Mouse (Mus musculus): ENCODE results near the gene 6430531B16Rik. TPM values are rescaled to one million over a fixed set of nuclear protein-coding genes. Genes with fewer than 3 reads are reported as not detected.

The 6430531B16Rik gene
- total RNA-seq, 2 experiments from 2014 or later: not detected

- DNase-seq: no peak
- intact Hi-C loops (cut with DNase I): no loop called here
Observed at GRCm38 (mm10) chr7:139972923-139973331, 5.6 kb downstream of the 6430531B16Rik start.

GRCm38 (mm10) chr7:139971436-139971835, 7.1 kb downstream of the 6430531B16Rik start:
- intact Hi-C loops (cut with DNase I): loop anchor here (2.0 kb wide), 1 partner anchor 91 kb away; no protein-coding TSS in a partner anchor
- DNase-seq: no peak

- no peak for DNase-seq
- intact Hi-C loops (cut with DNase I): loop anchor here (2.0 kb wide), 1 partner anchor 92 kb away; no protein-coding TSS in a partner anchor
Observed at GRCm38 (mm10) chr7:139970979-139971378, 7.6 kb downstream of the 6430531B16Rik start.

- intact Hi-C loops (cut with DNase I): loop anchor here (2.0 kb wide), 1 partner anchor 92 kb away; no protein-coding TSS in a partner anchor
- no peak for DNase-seq
Observed at GRCm38 (mm10) chr7:139970216-139970919, 8.2 kb downstream of the 6430531B16Rik start.

- intact Hi-C loops (cut with DNase I): loop anchor here (2.0 kb wide), 2 partner anchors 25 to 93 kb away; no protein-coding TSS in a partner anchor
- peak; percentile 69 to 71 for DNase-seq
Observed at GRCm38 (mm10) chr7:139969348-139970130, 9.0 kb downstream of the 6430531B16Rik start.

- intact Hi-C loops (cut with DNase I): loop anchor here (2.0 kb wide), 1 partner anchor 26 kb away; no protein-coding TSS in a partner anchor
- DNase-seq: no peak
Observed at GRCm38 (mm10) chr7:139968428-139968827, 10.1 kb downstream of the 6430531B16Rik start.

GRCm38 (mm10) chr7:139967175-139967574, 11.4 kb downstream of the 6430531B16Rik start:
- no peak for DNase-seq
- intact Hi-C loops (cut with DNase I): no loop called here

GRCm38 (mm10) chr7:139963814-139964213, 14.7 kb downstream of the 6430531B16Rik start:
- no peak for DNase-seq
- intact Hi-C loops (cut with DNase I): no loop called here

- no peak for DNase-seq
- intact Hi-C loops (cut with DNase I): no loop called here
Observed at GRCm38 (mm10) chr7:139961141-139961540, 17.4 kb downstream of the 6430531B16Rik start.

- DNase-seq: no peak
Observed at GRCm38 (mm10) chr7:139957958-139958357, 20.6 kb downstream of the 6430531B16Rik start.

GRCm38 (mm10) chr7:139957437-139957836, 21.1 kb downstream of the 6430531B16Rik start:
- DNase-seq: no peak
- intact Hi-C loops (cut with DNase I): no loop called here

More at GRCm38 (mm10) chr7:139957958-139958357, 20.6 kb downstream of the 6430531B16Rik start:
- intact Hi-C loops (cut with DNase I): no loop called here

- intact Hi-C loops (cut with DNase I): no loop called here
- no peak for DNase-seq
Observed at GRCm38 (mm10) chr7:139956658-139957057, 21.9 kb downstream of the 6430531B16Rik start.

GRCm38 (mm10) chr7:139955505-139955904, 23.1 kb downstream of the 6430531B16Rik start:
- DNase-seq: no peak
- intact Hi-C loops (cut with DNase I): no loop called here

GRCm38 (mm10) chr7:139951991-139952633, 26.4 kb downstream of the 6430531B16Rik start:
- no peak for DNase-seq
- intact Hi-C loops (cut with DNase I): no loop called here

- intact Hi-C loops (cut with DNase I): no loop called here
Observed at GRCm38 (mm10) chr7:139951079-139951478, 27.5 kb downstream of the 6430531B16Rik start.

GRCm38 (mm10) chr7:139950283-139950971, 28.1 kb downstream of the 6430531B16Rik start:
- DNase-seq: peak; percentile 19 to 32
- intact Hi-C loops (cut with DNase I): no loop called here

More at GRCm38 (mm10) chr7:139951079-139951478, 27.5 kb downstream of the 6430531B16Rik start:
- DNase-seq: no peak

GRCm38 (mm10) chr7:139949893-139950282, 28.7 kb downstream of the 6430531B16Rik start:
- intact Hi-C loops (cut with DNase I): no loop called here

GRCm38 (mm10) chr7:139946032-139946431, 32.5 kb downstream of the 6430531B16Rik start:
- intact Hi-C loops (cut with DNase I): no loop called here

More at GRCm38 (mm10) chr7:139949893-139950282, 28.7 kb downstream of the 6430531B16Rik start:
- peak; percentile 27 to 30 for DNase-seq

GRCm38 (mm10) chr7:139945516-139945915, 33.0 kb downstream of the 6430531B16Rik start:
- intact Hi-C loops (cut with DNase I): no loop called here

More at GRCm38 (mm10) chr7:139946032-139946431, 32.5 kb downstream of the 6430531B16Rik start:
- DNase-seq: no peak

More at GRCm38 (mm10) chr7:139945516-139945915, 33.0 kb downstream of the 6430531B16Rik start:
- DNase-seq: no peak

Data from gastrocnemius, postnatal 36 days (tissue).